Mouse (Mus musculus) ES-Bruce4 (cell line): ENCODE measurements around the gene Cstf3.

Experiments
- CTCF ChIP-seq: IDR thresholded peaks from one replicate; pipeline ENCODE4 v1.8.1; 2011; ENCODE audit warnings: low read depth, low read length
- POLR2A ChIP-seq: IDR thresholded peaks from one replicate; pipeline ENCODE4 v1.8.1; 2011; ENCODE audit warnings: low read length; ENCODE audit not compliant: insufficient read depth

GRCm38 (mm10) chr2:104559591-104560380 is 30.5 kb upstream of the Cstf3 start:
- TF ChIP-seq CTCF (no peak), POLR2A (no peak)
